In genomic region chr4:125492122-125492505, GRCm38 (mm10) we compare ENCODE assay signal across 11 mouse cellular contexts. TPM values are rescaled to one million over a fixed set of nuclear protein-coding genes. Genes with fewer than 3 reads are reported as not detected.
DNase-seq lines count a peak whose midpoint lies in the region; ATAC-seq lines count a peak whose summit lies in the region.
"Had no signal": no experiment of that assay in that cellular context is flagged by ENCODE, and none has a peak within 500 bp of the region (broad histone marks: within the 10 kb centered on the region; RNA-seq: fewer than 3 reads in every experiment).

No protein-coding gene starts in this region.

- H3K9ac ChIP-seq in neural tube, embryonic 11.5 days (ENCODE audit: low read length) = 0 out of 2 replicates have a peak overlapping the region, but pooled peaks have one; percentile 1
- H3K9ac ChIP-seq in forebrain, embryonic 15.5 days (replicated peaks) = peak overlapping the region; percentile 76
- no peak overlapping the region for H3K9ac ChIP-seq in limb, embryonic 15.5 days
- no peak overlapping the region for H3K9ac ChIP-seq in stomach, embryonic 16.5 days (ENCODE audit: low read length)

- no peaks in the 10 kb centered on the region for H3K9me3 ChIP-seq in neural tube, embryonic 11.5 days (ENCODE audit: control insufficient read depth, low read length)
- no peaks in the 10 kb centered on the region for H3K9me3 ChIP-seq in forebrain, embryonic 15.5 days
- no peaks in the 10 kb centered on the region for H3K9me3 ChIP-seq in limb, embryonic 15.5 days
- H3K9me3 ChIP-seq in stomach, embryonic 16.5 days (replicated peaks; ENCODE audit: control insufficient read depth, low read length) = no peaks in the 10 kb centered on the region

- no peak overlapping the region for H3K27ac ChIP-seq in neural tube, embryonic 11.5 days (ENCODE audit: low read depth, low read length)
- peak overlapping the region; percentile 94 for H3K27ac ChIP-seq in forebrain, embryonic 15.5 days (replicated peaks)
- H3K27ac ChIP-seq in limb, embryonic 15.5 days = no peak overlapping the region
- no peak overlapping the region for H3K27ac ChIP-seq in stomach, embryonic 16.5 days (ENCODE audit: low read length)

- H3K4me3 ChIP-seq in neural tube, embryonic 11.5 days (ENCODE audit: low read depth, low read length) = peak overlapping the region; percentile 46
- H3K4me3 ChIP-seq in forebrain, embryonic 15.5 days = peak overlapping the region; percentile 51
- H3K4me3 ChIP-seq in limb, embryonic 15.5 days = no peak overlapping the region; the same call in 1 of the 2 replicates
- H3K4me3 ChIP-seq in stomach, embryonic 16.5 days (replicated peaks; ENCODE audit: low read length) = peak overlapping the region; percentile 40

- no peak for DNase-seq in neural tube, embryonic 11.5 days (ENCODE audit: low spot score)
- DNase-seq in neural tube, embryonic 10.5 days (ENCODE audit: extremely low spot score, low spot score) = no peak
- no peak for DNase-seq in c-Kit-positive CD71-positive TER-119-positive erythroid progenitor cells, embryonic 14.5 days (ENCODE audit: low spot score)
- DNase-seq in gastrocnemius, adult 8-10 months (ENCODE audit: low spot score in 2 of 2) = no peak
- no peak for DNase-seq in heart, postnatal 4 days
- DNase-seq: thymus, postnatal 14 days had no signal

- H3K36me3 ChIP-seq in neural tube, embryonic 11.5 days (ENCODE audit: control insufficient read depth, insufficient read depth, low read length) = no peaks in the 10 kb centered on the region
- no peaks in the 10 kb centered on the region for H3K36me3 ChIP-seq in forebrain, embryonic 15.5 days
- H3K36me3 ChIP-seq in limb, embryonic 15.5 days = no peaks in the 10 kb centered on the region
- H3K36me3 ChIP-seq in stomach, embryonic 16.5 days (ENCODE audit: control insufficient read depth, insufficient read depth, low read length) = no peaks in the 10 kb centered on the region
- H3K36me3 ChIP-seq: G1E had no signal

- 11% methylated on average over 9 of the region's 9 CpGs for WGBS in neural tube, embryonic 11.5 days
- WGBS in forebrain, embryonic 15.5 days = 18% methylated on average over 9 of the region's 9 CpGs
- WGBS in limb, embryonic 15.5 days = 7% methylated on average over 9 of the region's 9 CpGs
- WGBS in stomach, embryonic 16.5 days = 17% methylated on average over 9 of the region's 9 CpGs

- H3K27me3 ChIP-seq in neural tube, embryonic 11.5 days (ENCODE audit: control insufficient read depth, insufficient read depth, low read length) = peaks cover 79% of the 10 kb centered on the region
- H3K27me3 ChIP-seq in forebrain, embryonic 15.5 days = peaks cover 72% of the 10 kb centered on the region
- H3K27me3 ChIP-seq in limb, embryonic 15.5 days = peaks cover 100% of the 10 kb centered on the region
- H3K27me3 ChIP-seq in stomach, embryonic 16.5 days (ENCODE audit: control insufficient read depth, insufficient read depth, low read length) = peaks cover 100% of the 10 kb centered on the region

- H3K4me1 ChIP-seq in neural tube, embryonic 11.5 days (ENCODE audit: control insufficient read depth, insufficient read depth, low read length) = peaks cover 30% of the 10 kb centered on the region
- peaks cover 95% of the 10 kb centered on the region for H3K4me1 ChIP-seq in forebrain, embryonic 15.5 days
- H3K4me1 ChIP-seq in limb, embryonic 15.5 days = peaks cover 27% of the 10 kb centered on the region
- H3K4me1 ChIP-seq in stomach, embryonic 16.5 days (ENCODE audit: control insufficient read depth, insufficient read depth, low read length) = 0 out of 2 replicates have a peak, but pooled peaks cover 5% of the 10 kb centered on the region

- ATAC-seq in neural tube, embryonic 11.5 days (ENCODE audit: insufficient read depth, low FRiP score, low TSS enrichment) = no peak
- ATAC-seq in forebrain, embryonic 15.5 days (replicated peaks) = no peak
- ATAC-seq in limb, embryonic 15.5 days (ENCODE audit: insufficient number of reproducible peaks, low FRiP score, low TSS enrichment, low read depth) = no peak
- ATAC-seq in stomach, embryonic 16.5 days (ENCODE audit: insufficient read depth, low FRiP score) = no peak

- H3K4me2 ChIP-seq in neural tube, embryonic 11.5 days (ENCODE audit: low read depth) = peak overlapping the region; percentile 80
- H3K4me2 ChIP-seq in forebrain, embryonic 15.5 days (replicated peaks) = peak overlapping the region; percentile 57
- H3K4me2 ChIP-seq in limb, embryonic 15.5 days = peak overlapping the region; percentile 68
- H3K4me2 ChIP-seq in stomach, embryonic 16.5 days (ENCODE audit: low read depth, low read length) = 0 out of 2 replicates have a peak overlapping the region, but pooled peaks have one; percentile 49

RNA-seq across cellular contexts. Expression of gene Grik3, which starts 1.6 kb away (rescaled TPM):
- 1.3 and 1.4 TPM in 2 replicates for polyA plus RNA-seq in neural tube, embryonic 11.5 days (2014; fragmentation: Nextera tagmentation; extraction: Ambion mirVana)
- 7.9 and 8.2 TPM in 2 replicates for polyA plus RNA-seq in forebrain, embryonic 15.5 days (2015; fragmentation: Nextera tagmentation; extraction: Ambion mirVana)
- 0.19 and 0.38 TPM in 2 replicates for polyA plus RNA-seq in limb, embryonic 15.5 days (2015; fragmentation: Nextera tagmentation; extraction: Ambion mirVana)
- polyA plus RNA-seq in stomach, embryonic 16.5 days (2015; fragmentation: Nextera tagmentation; extraction: Ambion mirVana) = 0.36 and 0.41 TPM in 2 replicates
- under 1 TPM; 0.10 to 0.22 (median 0.17) TPM for total RNA-seq in gastrocnemius, adult 8-10 months (2022)
- total RNA-seq in heart, postnatal 4 days (2021) = under 1 TPM; 0.31 to 0.36 TPM
- polyA plus RNA-seq: G1E; lung, embryonic 16.5 days had no signal

Comparison
In these comparisons a context has a peak if more than half of its experiments do, and no peak if none do; other contexts are left out.
1. H3K9ac ChIP-seq: peak in neural tube, embryonic 11.5 days (single experiment) and forebrain, embryonic 15.5 days (single experiment); none in limb, embryonic 15.5 days (single experiment) and stomach, embryonic 16.5 days (single experiment).
2. Peak in every context shown above with its lines, with median percentiles within 50 percentile points of each other: H3K4me2 ChIP-seq.